Mouse (Mus musculus) brain, embryonic 14.5 days (tissue): Measurements from ENCODE around the gene Vwa7.

Experiments used
- CTCF ChIP-seq: fragments of 200-500 bp; IDR thresholded peaks from 2 replicates; pipeline ENCODE4 v1.5.1; 2012; ENCODE audit warnings: inconsistent platforms, mild to moderate bottlenecking, moderate library complexity, borderline replicate concordance; ENCODE audit not compliant: insufficient read depth, insufficient read length; ENCODE audit errors: extremely low read depth
- POLR2A ChIP-seq: fragments of 200-500 bp; IDR thresholded peaks from 2 replicates; pipeline ENCODE4 v1.6.1; 2012; ENCODE audit warnings: mild to moderate bottlenecking, inconsistent platforms, borderline replicate concordance; ENCODE audit not compliant: poor library complexity, insufficient read depth, insufficient read length, severe bottlenecking; ENCODE audit errors: extremely low read depth

DNA sequence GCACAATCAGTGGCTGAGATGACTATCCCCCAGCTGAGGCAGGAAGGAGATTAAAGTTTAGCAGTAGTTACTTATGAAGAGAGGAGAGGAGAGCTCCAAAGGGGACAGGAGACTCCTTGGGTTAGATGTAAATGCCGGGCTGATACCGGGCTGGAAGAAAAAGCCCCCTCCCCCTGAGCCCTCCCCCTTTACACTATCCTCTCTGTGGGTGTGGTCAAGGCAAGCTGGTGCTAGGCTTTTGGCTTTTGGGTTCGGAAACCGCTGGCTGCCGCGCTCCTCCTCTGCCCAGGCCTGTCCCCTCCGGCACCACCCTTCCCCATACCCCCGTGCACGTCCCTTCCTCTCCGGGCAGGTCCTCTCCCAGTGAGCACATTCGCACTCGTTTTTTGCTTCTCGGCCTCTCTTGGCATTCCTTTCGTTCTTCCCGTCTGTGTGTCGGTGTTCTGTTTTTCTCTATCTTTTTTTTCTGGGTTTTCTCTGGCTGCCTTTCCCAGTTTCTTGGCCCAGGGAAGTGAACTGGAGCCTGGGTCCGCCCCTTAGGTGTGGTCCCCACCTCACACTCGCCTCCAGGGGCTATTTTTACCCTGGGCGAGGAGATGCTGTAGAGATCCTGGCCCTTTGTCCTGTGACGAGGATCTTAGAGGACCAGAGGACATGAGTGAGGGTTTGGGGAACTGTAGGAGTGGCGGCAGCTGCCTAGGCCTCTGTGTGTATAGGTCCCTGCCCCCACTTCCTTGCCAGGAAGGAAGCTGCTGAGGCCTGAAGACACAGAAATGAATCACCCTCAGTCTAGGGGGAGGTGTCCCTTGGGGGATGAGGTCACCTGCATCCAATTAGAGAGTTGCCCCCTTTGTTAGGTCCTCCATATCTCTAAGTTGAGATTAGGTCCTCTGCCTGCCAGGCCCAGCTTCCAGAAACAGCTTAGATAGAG lies 35.0 kb downstream of the Vwa7 start:
- no peak for TF ChIP-seq CTCF
- no peak for TF ChIP-seq POLR2A
